Mouse (Mus musculus) CH12.LX (cell line): Measurements from ENCODE around the gene Cldn19. TPM values are rescaled to one million over a fixed set of nuclear protein-coding genes. Genes with fewer than 3 reads are reported as not detected.

ENCODE experiments used
- DNase-seq: peaks from one replicate; pipeline ENCODE4 v3.0.0-alpha.2; 2013; ENCODE audit errors: extremely low read depth
- H3K27ac ChIP-seq: 2 replicates; pipeline ENCODE4 v1.5.1; 2012; ENCODE audit warnings: low read depth, mild to moderate bottlenecking, control low read depth, moderate library complexity; ENCODE audit not compliant: insufficient read depth
- H3K27me3 ChIP-seq: replicated peaks from 2 replicates; pipeline ENCODE3; 2012; ENCODE audit warnings: inconsistent platforms
- H3K36me3 ChIP-seq, 2 experiments: replicated peaks in 1 of 2; 2 replicates each; pipeline versions ENCODE3 to v1.6.1; 2012; ENCODE audit warnings: inconsistent platforms in 1 of 2, low read length in 1 of 2, mild to moderate bottlenecking in 1 of 2, mixed read lengths in 1 of 2, moderate library complexity in 1 of 2; ENCODE audit not compliant: control insufficient read depth in 1 of 2, insufficient read depth in 1 of 2
- H3K4me1 ChIP-seq, 2 experiments: 2 replicates each; pipeline ENCODE4 v1.6.1; 2012; ENCODE audit warnings: inconsistent platforms in 1 of 2, moderate library complexity in 1 of 2; ENCODE audit not compliant: insufficient read depth in 2 of 2, control insufficient read depth in 1 of 2
- H3K4me2 ChIP-seq: 2 replicates; pipeline ENCODE4 v1.6.1; 2012; ENCODE audit warnings: low read depth, mild to moderate bottlenecking, control low read depth; ENCODE audit not compliant: poor library complexity, insufficient read depth, severe bottlenecking
- H3K4me3 ChIP-seq, 3 experiments: fragments of 150-350 bp in 1 of 3; sonication (generic) in 1 of 3; replicated peaks in 1 of 3; 2 replicates each; pipeline versions ENCODE3 to v1.5.1; 2011 to 2012; ENCODE audit warnings: low read depth in 2 of 3, low read length in 2 of 3, mild to moderate bottlenecking in 2 of 3, moderate library complexity in 2 of 3, control low read depth in 1 of 3, improper control_type of control experiment in 1 of 3, inconsistent platforms in 1 of 3, mixed read lengths in 1 of 3; ENCODE audit not compliant: poor library complexity in 1 of 3
- H3K79me2 ChIP-seq: replicated peaks from 2 replicates; pipeline ENCODE4 v1.6.1; 2012; ENCODE audit warnings: mild to moderate bottlenecking, moderate library complexity; ENCODE audit not compliant: control insufficient read depth, poor library complexity, insufficient read depth, severe bottlenecking; ENCODE audit errors: extremely low read depth
- H3K9ac ChIP-seq: 2 replicates; pipeline ENCODE4 v1.6.1; 2012; ENCODE audit warnings: low read depth, mild to moderate bottlenecking, control low read depth, moderate library complexity; ENCODE audit not compliant: insufficient read depth
- H3K9me3 ChIP-seq: replicated peaks from 2 replicates; pipeline ENCODE3; 2012; ENCODE audit warnings: low read length, inconsistent platforms, mixed read lengths
- BHLHE40 ChIP-seq: IDR thresholded peaks from 2 replicates; pipeline ENCODE4 v1.6.1; 2011; ENCODE audit warnings: mild to moderate bottlenecking, low read depth, low read length, improper control_type of control experiment
- CHD1 ChIP-seq: IDR thresholded peaks from 2 replicates; pipeline ENCODE4 v1.6.1; 2012; ENCODE audit warnings: low read depth, low read length, improper control_type of control experiment, inconsistent platforms
- CHD2 ChIP-seq: IDR thresholded peaks from 2 replicates; pipeline ENCODE4 v1.6.1; 2011; ENCODE audit warnings: low read length, improper control_type of control experiment
- CTCF ChIP-seq, 2 experiments: IDR thresholded peaks in 1 of 2; conservative IDR thresholded peaks in 1 of 2; 2 replicates each; pipeline ENCODE4 v1.5.1; 2011 to 2012; ENCODE audit warnings: low read depth in 2 of 2, low read length in 2 of 2, improper control_type of control experiment in 1 of 2, inconsistent platforms in 1 of 2, mild to moderate bottlenecking in 1 of 2, moderate library complexity in 1 of 2
- E2F4 ChIP-seq: IDR thresholded peaks from 2 replicates; pipeline ENCODE4 v1.6.1; 2011; ENCODE audit warnings: low read depth, low read length, improper control_type of control experiment; ENCODE audit not compliant: insufficient replicate concordance
- ELF1 ChIP-seq: IDR thresholded peaks from 2 replicates; pipeline ENCODE4 v1.6.1; 2014; ENCODE audit warnings: low read depth, mild to moderate bottlenecking, inconsistent platforms, low read length, improper control_type of control experiment
- EP300 ChIP-seq: IDR thresholded peaks from 2 replicates; pipeline ENCODE4 v1.6.1; 2011; ENCODE audit warnings: low read length, improper control_type of control experiment
- ETS1 ChIP-seq: conservative IDR thresholded peaks from 2 replicates; pipeline ENCODE4 v1.6.1; 2012; ENCODE audit warnings: low read depth, mild to moderate bottlenecking, inconsistent platforms, low read length, improper control_type of control experiment, moderate library complexity
- GABPA ChIP-seq: IDR thresholded peaks from 2 replicates; pipeline ENCODE4 v1.6.1; 2012; ENCODE audit warnings: low read depth, low read length, improper control_type of control experiment, inconsistent platforms; ENCODE audit not compliant: insufficient replicate concordance
- HCFC1 ChIP-seq: IDR thresholded peaks from 2 replicates; pipeline ENCODE4 v1.6.1; 2012; ENCODE audit warnings: low read depth, mild to moderate bottlenecking, inconsistent platforms, low read length, improper control_type of control experiment
- IRF4 ChIP-seq: IDR thresholded peaks from 2 replicates; pipeline ENCODE4 v1.6.1; 2014; ENCODE audit warnings: low read depth, mild to moderate bottlenecking, inconsistent platforms, low read length, improper control_type of control experiment
- JUND ChIP-seq: conservative IDR thresholded peaks from 2 replicates; pipeline ENCODE4 v1.6.1; 2011; ENCODE audit warnings: low read depth, low read length, improper control_type of control experiment
- KAT2A ChIP-seq: IDR thresholded peaks from 2 replicates; pipeline ENCODE4 v1.6.1; 2012; ENCODE audit warnings: low read length, improper control_type of control experiment, inconsistent platforms; ENCODE audit not compliant: insufficient replicate concordance
- MAFK ChIP-seq: IDR thresholded peaks from 2 replicates; pipeline ENCODE4 v1.6.1; 2011; ENCODE audit warnings: low read length, improper control_type of control experiment; ENCODE audit not compliant: insufficient replicate concordance
- MAX ChIP-seq: IDR thresholded peaks from 2 replicates; pipeline ENCODE4 v1.6.1; 2011; ENCODE audit warnings: low read length, improper control_type of control experiment
- MAZ ChIP-seq: IDR thresholded peaks from 2 replicates; pipeline ENCODE4 v1.6.1; 2012; ENCODE audit warnings: low read depth, mild to moderate bottlenecking, inconsistent platforms, low read length, improper control_type of control experiment, moderate library complexity
- MEF2A ChIP-seq: IDR thresholded peaks from 2 replicates; pipeline ENCODE4 v1.6.1; 2014; ENCODE audit warnings: low read depth, mild to moderate bottlenecking, inconsistent platforms, low read length, improper control_type of control experiment, borderline replicate concordance
- MXI1 ChIP-seq: IDR thresholded peaks from 2 replicates; pipeline ENCODE4 v1.6.1; 2011; ENCODE audit warnings: mild to moderate bottlenecking, low read depth, low read length, improper control_type of control experiment
- MYC ChIP-seq: IDR thresholded peaks from 2 replicates; pipeline ENCODE4 v1.6.1; 2011; ENCODE audit warnings: low read depth, mild to moderate bottlenecking, improper control_type of control experiment, low read length
- NELFE ChIP-seq: IDR thresholded peaks from 2 replicates; pipeline ENCODE4 v1.6.1; 2011; ENCODE audit warnings: low read depth, low read length, improper control_type of control experiment
- NRF1 ChIP-seq: IDR thresholded peaks from 2 replicates; pipeline ENCODE4 v1.6.1; 2014; ENCODE audit warnings: low read depth, mild to moderate bottlenecking, inconsistent platforms, low read length, improper control_type of control experiment, moderate library complexity
- PAX5 ChIP-seq: IDR thresholded peaks from 2 replicates; pipeline ENCODE4 v1.6.1; 2012; ENCODE audit warnings: low read length, inconsistent platforms, mixed read lengths
- POLR2A ChIP-seq: IDR thresholded peaks from 2 replicates; pipeline ENCODE4 v1.6.1; 2011; ENCODE audit warnings: low read depth, mild to moderate bottlenecking, improper control_type of control experiment, low read length
- POLR2AphosphoS2 ChIP-seq: IDR thresholded peaks from 2 replicates; pipeline ENCODE4 v1.6.1; 2011; ENCODE audit warnings: low read depth, low read length, improper control_type of control experiment
- SIN3A ChIP-seq: IDR thresholded peaks from 2 replicates; pipeline ENCODE4 v1.6.1; 2012; ENCODE audit warnings: low read length, improper control_type of control experiment, inconsistent platforms
- SMC3 ChIP-seq: IDR thresholded peaks from 2 replicates; pipeline ENCODE4 v1.6.1; 2011; ENCODE audit warnings: low read depth, low read length, improper control_type of control experiment
- TBP ChIP-seq: conservative IDR thresholded peaks from 2 replicates; pipeline ENCODE4 v1.6.1; 2011; ENCODE audit warnings: low read depth, low read length, improper control_type of control experiment
- TCF12 ChIP-seq: IDR thresholded peaks from 2 replicates; pipeline ENCODE4 v1.6.1; 2014; ENCODE audit warnings: low read depth, mild to moderate bottlenecking, inconsistent platforms, low read length, improper control_type of control experiment
- UBTF ChIP-seq: IDR thresholded peaks from 2 replicates; pipeline ENCODE4 v1.6.1; 2012; ENCODE audit warnings: low read depth, mild to moderate bottlenecking, inconsistent platforms, low read length, improper control_type of control experiment, moderate library complexity
- USF2 ChIP-seq: conservative IDR thresholded peaks from 2 replicates; pipeline ENCODE4 v1.6.1; 2011; ENCODE audit warnings: low read depth, low read length, improper control_type of control experiment
- ZC3H11A ChIP-seq: IDR thresholded peaks from 2 replicates; pipeline ENCODE4 v1.6.1; 2012; ENCODE audit warnings: low read depth, mild to moderate bottlenecking, inconsistent platforms, low read length, improper control_type of control experiment
- ZKSCAN1 ChIP-seq: IDR thresholded peaks from 2 replicates; pipeline ENCODE4 v1.6.1; 2012; ENCODE audit warnings: low read depth, inconsistent platforms, low read length, improper control_type of control experiment, borderline replicate concordance
- ZMIZ1 ChIP-seq: IDR thresholded peaks from 2 replicates; pipeline ENCODE4 v1.6.1; 2012; ENCODE audit warnings: low read depth, mild to moderate bottlenecking, inconsistent platforms, low read length, improper control_type of control experiment
- ZNF384 ChIP-seq: IDR thresholded peaks from 2 replicates; pipeline ENCODE4 v1.6.1; 2012; ENCODE audit warnings: low read depth, low read length, improper control_type of control experiment, inconsistent platforms
- dilution Hi-C: fragments of 300-500 bp; cut with MboI; formaldehyde crosslinking; loops from 2 replicates; pipeline ENCODE4 v1.14.3; 2020; ENCODE audit warnings: low sequenced_read_pairs; ENCODE audit not compliant: extremely low pct_unique_long_range_greater_than_20kb, extremely low pct_ligation_motif_present
- in situ Hi-C: fragments of 300-500 bp; cut with MboI; formaldehyde crosslinking; loops from 3 replicates; pipeline ENCODE4 v1.14.3; 2019; ENCODE audit warnings: low sequenced_read_pairs, low pct_ligation_motif_present, low pct_unique_long_range_greater_than_20kb, mixed read lengths
- polyA plus RNA-seq: library from polyadenylated mRNA; unstranded; fragments of >175 nt; gene quantifications from 2 replicates; pipeline ENCODE4 v1.2.1, GENCODE M21; 2012; ENCODE audit warnings: low read depth; ENCODE audit not compliant: insufficient read length
- total RNA-seq, 2 experiments: library from RNA; depleted of rRNA; stranded (reverse); fragments of 300-350 nt in 1 of 2; fragments of >200 nt in 1 of 2; gene quantifications; 2 replicates each; pipeline ENCODE4 v1.2.3; 2012 to 2014

Gene Cldn19
- total and polyA plus RNA-seq, 3 experiments = 0.09 TPM; not detected in 2

GRCm38 (mm10) chr4:119218169-119218568 is 37.0 kb upstream of the Cldn19 start, which contains the start of gene Tmem269:
Gene Tmem269 (minus strand): TSS chr4:119218217.
- H3K4me1 ChIP-seq = no peaks in the 10 kb centered on the region
- DNase-seq = no peak
- no peak within 1 kb of the TSS for H3K4me2 ChIP-seq
- no peaks in the 10 kb centered on the region for H3K79me2 ChIP-seq
- TF ChIP-seq MAFK (no peak), SMC3 (no peak), JUND (no peak), ZC3H11A (no peak), E2F4 (no peak), USF2 (no peak), ELF1 (no peak)
- no peak within 1 kb of the TSS for H3K4me3 ChIP-seq
- in situ Hi-C loops = no loop called here
- peaks cover 3% of the 10 kb centered on the region for H3K27me3 ChIP-seq
- no peaks in the 10 kb centered on the region for H3K9me3 ChIP-seq
- dilution Hi-C loops = no loop called here
- H3K36me3 ChIP-seq = peaks cover 0 to 8% of the 10 kb centered on the region in 2 experiments
- H3K27ac ChIP-seq = no peak within 1 kb of the TSS
- no peak within 1 kb of the TSS for H3K9ac ChIP-seq

- Histone ChIP-seq H3K27ac (no peak overlapping the region), H3K27me3 (no peaks in the 10 kb centered on the region), H3K4me2 (no peak overlapping the region), H3K36me3 (peaks cover 23 to 50% of the 10 kb centered on the region in 2 experiments), H3K9ac (no peak overlapping the region), H3K9me3 (no peaks in the 10 kb centered on the region), H3K79me2 (no peaks in the 10 kb centered on the region), H3K4me3 (no peak overlapping the region), H3K4me1 (peaks cover 6 to 39% of the 10 kb centered on the region in 2 experiments; a peak in 3 of 4 replicates)
- in situ Hi-C loops (no loop called here), dilution Hi-C loops (no loop called here)
- DNase-seq = peak; percentile 59
- TF ChIP-seq TCF12 (no peak), POLR2A (no peak), E2F4 (no peak), SIN3A (no peak), HCFC1 (no peak), ELF1 (peak; percentile 64), GABPA (no peak), IRF4 (no peak), JUND (no peak), TBP (no peak), ZKSCAN1 (no peak), CTCF (conservative IDR thresholded peaks at IDR 0.05 in 1 of 2, IDR thresholded peaks at IDR 0.05 in 1 of 2; ENCODE audit: low read depth in 2 of 2, low read length in 2 of 2) (peak; percentile 72 to 91), KAT2A (no peak), ETS1 (no peak), CHD1 (no peak), SMC3 (peak; percentile 43; the same call in 1 of the 2 replicates), ZMIZ1 (no peak), CHD2 (no peak), BHLHE40 (no peak), NELFE (no peak), NRF1 (no peak), MEF2A (no peak), MAFK (no peak), MYC (no peak), ZC3H11A (no peak), POLR2AphosphoS2 (no peak), MXI1 (no peak), USF2 (no peak), ZNF384 (no peak), UBTF (no peak), MAX (no peak), MAZ (no peak), PAX5 (no peak), EP300 (no peak)
Observed at GRCm38 (mm10) chr4:119223696-119224095, 31.5 kb upstream of the Cldn19 start.
